Mouse (Mus musculus): ENCODE results near the gene Loxl1.

DNA sequence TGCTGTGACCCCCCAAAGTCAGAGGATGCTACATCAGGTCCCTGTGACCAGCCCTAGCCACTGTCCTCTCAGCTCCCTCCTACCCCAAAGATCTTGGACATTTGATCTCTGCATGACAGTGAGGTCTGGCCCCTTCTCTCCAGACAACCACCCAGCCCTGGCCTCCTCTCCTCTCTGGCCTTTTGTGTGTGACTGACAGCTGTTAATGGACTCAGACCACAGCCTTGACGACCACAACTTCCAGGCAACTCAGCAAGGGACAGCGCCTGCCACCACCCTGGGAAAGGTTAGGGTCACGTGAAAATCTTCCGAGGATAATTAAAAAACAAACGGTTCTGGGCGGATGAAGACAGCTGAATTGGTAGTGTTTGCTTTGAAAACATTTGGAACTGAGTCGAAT lies 18.5 kb downstream of the Loxl1 start:
- TF ChIP-seq CTCF (IDR thresholded peaks at IDR 0.05) (no peak), EP300 (IDR thresholded peaks at IDR 0.05) (no peak)
